In the genomic region with DNA sequence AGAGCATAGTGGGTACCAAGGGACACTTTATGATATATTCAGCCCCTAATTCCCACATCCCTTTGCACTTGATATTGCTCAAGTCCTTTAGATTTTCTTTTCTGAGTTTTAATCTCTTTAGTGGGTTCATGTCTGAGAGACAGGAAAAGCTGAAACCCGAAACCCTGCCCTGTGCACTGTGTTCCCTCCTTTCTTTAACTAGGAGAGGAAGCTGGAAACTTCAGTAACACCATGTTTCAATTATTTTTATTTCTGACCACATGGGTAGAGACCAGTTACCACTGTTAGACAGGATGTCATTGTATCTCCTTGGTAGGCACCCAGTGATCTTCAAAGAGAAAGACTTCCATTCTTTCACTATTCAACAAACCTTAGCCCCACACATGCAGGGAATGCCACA, we compare ENCODE assay signal across 10 mouse cellular contexts.
"Had no signal": no experiment of that assay in that cellular context is flagged by ENCODE, and none has a peak within 500 bp of the region (broad histone marks: within the 10 kb centered on the region; RNA-seq: fewer than 3 reads in every experiment).

No protein-coding gene starts in this region.

- H3K4me3 ChIP-seq: left cerebral cortex, adult 2 months; limb, embryonic 12.5 days; liver, embryonic 13.5 days; neural tube, embryonic 13.5 days had no signal

- H3K36me3 ChIP-seq: limb, embryonic 12.5 days; liver, embryonic 13.5 days; neural tube, embryonic 13.5 days had no signal

- DNase-seq: kidney, postnatal 25 days; liver; liver, embryonic 13.5 days; lung, adult 18-20 months; midbrain, embryonic 14.5 days; retina, postnatal 1 day; thymus, postnatal 4 days had no signal

- H3K27me3 ChIP-seq: limb, embryonic 12.5 days; liver, embryonic 13.5 days; neural tube, embryonic 13.5 days had no signal

- H3K4me2 ChIP-seq: limb, embryonic 12.5 days; liver, embryonic 13.5 days; neural tube, embryonic 13.5 days had no signal

- H3K9me3 ChIP-seq: limb, embryonic 12.5 days; liver, embryonic 13.5 days; neural tube, embryonic 13.5 days had no signal

- H3K27ac ChIP-seq: left cerebral cortex, adult 2 months; limb, embryonic 12.5 days; liver, embryonic 13.5 days; neural tube, embryonic 13.5 days had no signal

- H3K9ac ChIP-seq: limb, embryonic 12.5 days; liver, embryonic 13.5 days; neural tube, embryonic 13.5 days had no signal

- H3K4me1 ChIP-seq: limb, embryonic 12.5 days; liver, embryonic 13.5 days; neural tube, embryonic 13.5 days had no signal
